Mouse (Mus musculus): ENCODE measurements at regions not wholly inside any gene's neighbourhood (a gene's known extent, or its start where the extent isn't known, plus 50 kb on each side); places are given as distances from the start of the nearest gene placed in this dataset.

GRCm38 (mm10) chr3:52181326-52182101 is 76.6 kb upstream of the Maml3 start:
- peak overlapping the region; percentile 94 for H3K27ac ChIP-seq
- no peak overlapping the region for H3K9ac ChIP-seq
- peaks cover 35% of the 10 kb centered on the region for H3K4me1 ChIP-seq
- H3K9me3 ChIP-seq (replicated peaks), result no peaks in the 10 kb centered on the region
- H3K36me3 ChIP-seq, result no peaks in the 10 kb centered on the region
- H3K4me2 ChIP-seq (replicated peaks), result no peak overlapping the region
- ATAC-seq (ENCODE audit: low FRiP score), result 0 out of 2 replicates have a peak, but pooled peaks have one; percentile 5
- WGBS, result 89% methylated on average over 9 of the region's 9 CpGs
- H3K27me3 ChIP-seq, result peaks cover 5% of the 10 kb centered on the region
- no peak overlapping the region for H3K4me3 ChIP-seq

- WGBS, result 83% methylated on average over 12 of the region's 12 CpGs
- no peak overlapping the region for H3K4me2 ChIP-seq (replicated peaks)
- no peak overlapping the region for H3K9ac ChIP-seq
- H3K4me1 ChIP-seq, result peaks cover 35% of the 10 kb centered on the region
- no peaks in the 10 kb centered on the region for H3K36me3 ChIP-seq
- H3K4me3 ChIP-seq, result no peak overlapping the region
- no peaks in the 10 kb centered on the region for H3K9me3 ChIP-seq (replicated peaks)
- peaks cover 5% of the 10 kb centered on the region for H3K27me3 ChIP-seq
- H3K27ac ChIP-seq, result 0 out of 2 replicates have a peak overlapping the region, but pooled peaks have one; percentile 35
- no peak for ATAC-seq (ENCODE audit: low FRiP score)
These were observed 79.4 kb upstream of the Maml3 start for GRCm38 (mm10) chr3:52184241-52184640.

- no peak for ATAC-seq (ENCODE audit: low FRiP score)
- Histone ChIP-seq H3K9me3 (replicated peaks) (no peaks in the 10 kb centered on the region), H3K27me3 (peaks cover 5% of the 10 kb centered on the region), H3K4me2 (replicated peaks) (no peak overlapping the region), H3K9ac (no peak overlapping the region), H3K36me3 (no peaks in the 10 kb centered on the region), H3K4me1 (peaks cover 25% of the 10 kb centered on the region), H3K27ac (no peak overlapping the region), H3K4me3 (no peak overlapping the region)
- WGBS, result 17% methylated on average over 2 of the region's 2 CpGs
These were observed 80.5 kb upstream of the Maml3 start for GRCm38 (mm10) chr3:52185351-52185750.

GRCm38 (mm10) chr3:52187401-52187801 is 80.7 kb upstream of the Foxo1 start:
- H3K9me3 ChIP-seq (replicated peaks), result no peaks in the 10 kb centered on the region
- H3K4me1 ChIP-seq, result peaks cover 14% of the 10 kb centered on the region
- no peak overlapping the region; the same call in 1 of the 2 replicates for H3K9ac ChIP-seq
- no peak overlapping the region for H3K4me2 ChIP-seq (replicated peaks)
- 26% methylated on average over 4 of the region's 4 CpGs for WGBS
- H3K4me3 ChIP-seq, result no peak overlapping the region
- no peaks in the 10 kb centered on the region for H3K36me3 ChIP-seq
- no peak overlapping the region for H3K27ac ChIP-seq
- ATAC-seq (ENCODE audit: low FRiP score), result peak; percentile 43; the same call in 1 of the 2 replicates
- H3K27me3 ChIP-seq, result peaks cover 5% of the 10 kb centered on the region

- WGBS, result 87% methylated on average over 6 of the region's 6 CpGs
- peaks cover 14% of the 10 kb centered on the region for H3K4me1 ChIP-seq
- peaks cover 5% of the 10 kb centered on the region for H3K27me3 ChIP-seq
- H3K27ac ChIP-seq, result no peak overlapping the region
- no peak overlapping the region for H3K4me3 ChIP-seq
- ATAC-seq (ENCODE audit: low FRiP score), result no peak
- H3K9ac ChIP-seq, result no peak overlapping the region
- no peak overlapping the region for H3K4me2 ChIP-seq (replicated peaks)
- H3K9me3 ChIP-seq (replicated peaks), result no peaks in the 10 kb centered on the region
- no peaks in the 10 kb centered on the region for H3K36me3 ChIP-seq
These were observed 79.8 kb upstream of the Foxo1 start for GRCm38 (mm10) chr3:52188303-52188702.

GRCm38 (mm10) chr3:52189016-52189415 is 79.1 kb upstream of the Foxo1 start:
- peaks cover 14% of the 10 kb centered on the region for H3K4me1 ChIP-seq
- no peak overlapping the region for H3K9ac ChIP-seq
- H3K4me3 ChIP-seq, result no peak overlapping the region
- peaks cover 5% of the 10 kb centered on the region for H3K27me3 ChIP-seq
- no peak overlapping the region for H3K27ac ChIP-seq
- 87% methylated on average over 6 of the region's 6 CpGs for WGBS
- no peaks in the 10 kb centered on the region for H3K36me3 ChIP-seq
- ATAC-seq (ENCODE audit: low FRiP score), result no peak
- H3K4me2 ChIP-seq (replicated peaks), result no peak overlapping the region
- no peaks in the 10 kb centered on the region for H3K9me3 ChIP-seq (replicated peaks)

GRCm38 (mm10) chr3:52190021-52190420 is 78.1 kb upstream of the Foxo1 start:
- ATAC-seq (ENCODE audit: low FRiP score), result no peak
- H3K4me3 ChIP-seq, result no peak overlapping the region
- peaks cover 9% of the 10 kb centered on the region for H3K4me1 ChIP-seq
- H3K9ac ChIP-seq, result no peak overlapping the region
- H3K27me3 ChIP-seq, result peaks cover 5% of the 10 kb centered on the region
- no peaks in the 10 kb centered on the region for H3K36me3 ChIP-seq
- WGBS, result 89% methylated on average over 7 of the region's 7 CpGs
- H3K9me3 ChIP-seq (replicated peaks), result no peaks in the 10 kb centered on the region
- no peak overlapping the region for H3K4me2 ChIP-seq (replicated peaks)
- no peak overlapping the region for H3K27ac ChIP-seq

- Histone ChIP-seq H3K4me1 (peaks cover 16% of the 10 kb centered on the region), H3K9me3 (replicated peaks) (no peaks in the 10 kb centered on the region), H3K4me2 (replicated peaks) (no peak overlapping the region), H3K4me3 (no peak overlapping the region), H3K27me3 (no peaks in the 10 kb centered on the region), H3K9ac (no peak overlapping the region), H3K27ac (no peak overlapping the region), H3K36me3 (no peaks in the 10 kb centered on the region)
- 73% methylated on average over 7 of the region's 7 CpGs for WGBS
- no peak for ATAC-seq (ENCODE audit: low FRiP score)
These were observed 75.1 kb upstream of the Foxo1 start for GRCm38 (mm10) chr3:52193026-52193425.

GRCm38 (mm10) chr3:52194216-52194615 is 73.9 kb upstream of the Foxo1 start:
- H3K4me1 ChIP-seq, result peaks cover 16% of the 10 kb centered on the region
- no peaks in the 10 kb centered on the region for H3K27me3 ChIP-seq
- H3K36me3 ChIP-seq, result no peaks in the 10 kb centered on the region
- no peak overlapping the region for H3K9ac ChIP-seq
- no peak for ATAC-seq (ENCODE audit: low FRiP score)
- 86% methylated on average over 10 of the region's 10 CpGs for WGBS
- H3K27ac ChIP-seq, result no peak overlapping the region
- H3K9me3 ChIP-seq (replicated peaks), result no peaks in the 10 kb centered on the region
- no peak overlapping the region for H3K4me3 ChIP-seq
- no peak overlapping the region for H3K4me2 ChIP-seq (replicated peaks)

GRCm38 (mm10) chr3:52195486-52195885 is 72.7 kb upstream of the Foxo1 start:
- no peak for ATAC-seq (ENCODE audit: low FRiP score)
- H3K27ac ChIP-seq, result peak overlapping the region; percentile 88; the same call in 1 of the 2 replicates
- H3K27me3 ChIP-seq, result no peaks in the 10 kb centered on the region
- no peaks in the 10 kb centered on the region for H3K36me3 ChIP-seq
- peak overlapping the region; percentile 74; the same call in 1 of the 2 replicates for H3K9ac ChIP-seq
- peaks cover 16% of the 10 kb centered on the region for H3K4me1 ChIP-seq
- H3K4me2 ChIP-seq (replicated peaks), result peak overlapping the region; percentile 72
- WGBS, result 65% methylated on average over 3 of the region's 3 CpGs
- H3K4me3 ChIP-seq, result no peak overlapping the region
- no peaks in the 10 kb centered on the region for H3K9me3 ChIP-seq (replicated peaks)

- peak; percentile 92 for ATAC-seq (ENCODE audit: low FRiP score)
- Histone ChIP-seq H3K4me1 (peaks cover 16% of the 10 kb centered on the region), H3K9me3 (replicated peaks) (no peaks in the 10 kb centered on the region), H3K9ac (peak overlapping the region; percentile 74), H3K27ac (peak overlapping the region; percentile 88), H3K27me3 (no peaks in the 10 kb centered on the region), H3K36me3 (no peaks in the 10 kb centered on the region), H3K4me2 (replicated peaks) (peak overlapping the region; percentile 72), H3K4me3 (peak overlapping the region; percentile 36)
- WGBS, result 2% methylated on average over 31 of the region's 39 CpGs
These were observed 71.8 kb upstream of the Foxo1 start for GRCm38 (mm10) chr3:52196047-52196935.

- Histone ChIP-seq H3K27ac (peak overlapping the region; percentile 88), H3K27me3 (no peaks in the 10 kb centered on the region), H3K9ac (peak overlapping the region; percentile 74; the same call in 1 of the 2 replicates), H3K4me2 (replicated peaks) (peak overlapping the region; percentile 72), H3K9me3 (replicated peaks) (no peaks in the 10 kb centered on the region), H3K36me3 (no peaks in the 10 kb centered on the region), H3K4me1 (peaks cover 16% of the 10 kb centered on the region), H3K4me3 (no peak overlapping the region)
- WGBS, result 62% methylated on average over 2 of the region's 2 CpGs
- ATAC-seq (ENCODE audit: low FRiP score), result no peak
These were observed 71.2 kb upstream of the Foxo1 start for GRCm38 (mm10) chr3:52196936-52197246.

All from hindbrain, embryonic 12.5 days (tissue).